Mouse (Mus musculus) ES-Bruce4 (cell line): ENCODE measurements around the gene Ranbp2.

ENCODE experiments used
- CTCF ChIP-seq: IDR thresholded peaks from one replicate; pipeline ENCODE4 v1.8.1; 2011; ENCODE audit warnings: low read depth, low read length
- POLR2A ChIP-seq: IDR thresholded peaks from one replicate; pipeline ENCODE4 v1.8.1; 2011; ENCODE audit warnings: low read length; ENCODE audit not compliant: insufficient read depth

- TF ChIP-seq CTCF (peak; percentile 66), POLR2A (no peak)
Measured at GRCm38 (mm10) chr10:58540613-58541012, 93.9 kb downstream of the Ranbp2 start.
